Mouse (Mus musculus) bone marrow macrophage, adult 2 months (primary cell): ENCODE results near the gene Nod2. TPM values are rescaled to one million over a fixed set of nuclear protein-coding genes. Genes with fewer than 3 reads are reported as not detected.

Experiments used
- H3K27ac ChIP-seq: 2 replicates; pipeline ENCODE4 v1.5.1; 2012; ENCODE audit warnings: low read depth, low read length; ENCODE audit not compliant: insufficient read depth
- H3K4me1 ChIP-seq: 2 replicates; pipeline ENCODE4 v1.6.1; 2012; ENCODE audit warnings: low read length; ENCODE audit not compliant: control insufficient read depth, insufficient read depth
- H3K4me3 ChIP-seq: 2 replicates; pipeline ENCODE4 v1.5.1; 2012; ENCODE audit warnings: mild to moderate bottlenecking, low read length, moderate library complexity; ENCODE audit not compliant: insufficient read depth
- CTCF ChIP-seq: IDR thresholded peaks from 2 replicates; pipeline ENCODE4 v1.5.1; 2012; ENCODE audit warnings: low read depth, mild to moderate bottlenecking, low read length, moderate library complexity
- POLR2A ChIP-seq: IDR thresholded peaks from 2 replicates; pipeline ENCODE4 v1.6.1; 2012; ENCODE audit warnings: mild to moderate bottlenecking, low read depth, low read length, borderline replicate concordance
- polyA plus RNA-seq: library from polyadenylated mRNA; stranded (reverse); fragments of >200 nt; gene quantifications from 2 replicates; pipeline ENCODE4 v1.2.4, GENCODE M21; 2012; ENCODE audit not compliant: missing spikeins, insufficient read depth, insufficient read length

The Nod2 gene
- 4.1 and 4.2 TPM in 2 replicates for polyA plus RNA-seq

GRCm38 (mm10) chr8:88646837-88647778 lies at the start of gene Nod2:
Gene Nod2, plus strand, starts transcription at chr8:88647315.
- Histone ChIP-seq H3K27ac (peak within 1 kb of the TSS; percentile 89), H3K4me3 (peak within 1 kb of the TSS; percentile 66), H3K4me1 (peaks cover 49% of the 10 kb centered on the region)
- TF ChIP-seq POLR2A (no peak), CTCF (no peak)

GRCm38 (mm10) chr8:88598578-88598977 lies 48.5 kb upstream of the Nod2 start:
- no peak overlapping the region for H3K27ac ChIP-seq

GRCm38 (mm10) chr8:88599491-88599890 lies 47.6 kb upstream of the Nod2 start:
- Histone ChIP-seq H3K4me1 (no peaks in the 10 kb centered on the region), H3K27ac (no peak overlapping the region), H3K4me3 (no peak overlapping the region)
- TF ChIP-seq CTCF (no peak), POLR2A (no peak)

More at GRCm38 (mm10) chr8:88598578-88598977, 48.5 kb upstream of the Nod2 start:
- TF ChIP-seq CTCF (no peak), POLR2A (no peak)
- H3K4me3 ChIP-seq, result no peak overlapping the region
- H3K4me1 ChIP-seq, result no peaks in the 10 kb centered on the region

- TF ChIP-seq CTCF, result no peak
- TF ChIP-seq POLR2A, result no peak
- no peaks in the 10 kb centered on the region for H3K4me1 ChIP-seq
Measured at GRCm38 (mm10) chr8:88603446-88603989, 43.6 kb upstream of the Nod2 start.

GRCm38 (mm10) chr8:88604065-88605038 lies 42.8 kb upstream of the Nod2 start:
- Histone ChIP-seq H3K4me1 (no peaks in the 10 kb centered on the region), H3K4me3 (no peak overlapping the region), H3K27ac (no peak overlapping the region)
- TF ChIP-seq CTCF (no peak), POLR2A (no peak)

More at GRCm38 (mm10) chr8:88603446-88603989, 43.6 kb upstream of the Nod2 start:
- Histone ChIP-seq H3K27ac (no peak overlapping the region), H3K4me3 (no peak overlapping the region)

- Histone ChIP-seq H3K27ac (no peak overlapping the region), H3K4me1 (no peaks in the 10 kb centered on the region), H3K4me3 (no peak overlapping the region)
- TF ChIP-seq CTCF (no peak), POLR2A (no peak)
Measured at GRCm38 (mm10) chr8:88605361-88606040, 41.6 kb upstream of the Nod2 start.

GRCm38 (mm10) chr8:88609036-88609435 lies 38.1 kb upstream of the Nod2 start:
- TF ChIP-seq POLR2A (no peak), CTCF (no peak)
- no peak overlapping the region for H3K27ac ChIP-seq
- no peak overlapping the region for H3K4me3 ChIP-seq
- no peaks in the 10 kb centered on the region for H3K4me1 ChIP-seq

GRCm38 (mm10) chr8:88610271-88610670 lies 36.8 kb upstream of the Nod2 start:
- Histone ChIP-seq H3K4me3 (no peak overlapping the region), H3K4me1 (no peaks in the 10 kb centered on the region), H3K27ac (no peak overlapping the region)
- no peak for TF ChIP-seq POLR2A
- no peak for TF ChIP-seq CTCF

GRCm38 (mm10) chr8:88614981-88615380 lies 32.1 kb upstream of the Nod2 start:
- no peak overlapping the region for H3K27ac ChIP-seq
- no peaks in the 10 kb centered on the region for H3K4me1 ChIP-seq
- TF ChIP-seq CTCF, result no peak
- no peak for TF ChIP-seq POLR2A
- no peak overlapping the region for H3K4me3 ChIP-seq
